Mouse (Mus musculus): ENCODE results near the gene Zfp810.

The Zfp810 gene

DNA sequence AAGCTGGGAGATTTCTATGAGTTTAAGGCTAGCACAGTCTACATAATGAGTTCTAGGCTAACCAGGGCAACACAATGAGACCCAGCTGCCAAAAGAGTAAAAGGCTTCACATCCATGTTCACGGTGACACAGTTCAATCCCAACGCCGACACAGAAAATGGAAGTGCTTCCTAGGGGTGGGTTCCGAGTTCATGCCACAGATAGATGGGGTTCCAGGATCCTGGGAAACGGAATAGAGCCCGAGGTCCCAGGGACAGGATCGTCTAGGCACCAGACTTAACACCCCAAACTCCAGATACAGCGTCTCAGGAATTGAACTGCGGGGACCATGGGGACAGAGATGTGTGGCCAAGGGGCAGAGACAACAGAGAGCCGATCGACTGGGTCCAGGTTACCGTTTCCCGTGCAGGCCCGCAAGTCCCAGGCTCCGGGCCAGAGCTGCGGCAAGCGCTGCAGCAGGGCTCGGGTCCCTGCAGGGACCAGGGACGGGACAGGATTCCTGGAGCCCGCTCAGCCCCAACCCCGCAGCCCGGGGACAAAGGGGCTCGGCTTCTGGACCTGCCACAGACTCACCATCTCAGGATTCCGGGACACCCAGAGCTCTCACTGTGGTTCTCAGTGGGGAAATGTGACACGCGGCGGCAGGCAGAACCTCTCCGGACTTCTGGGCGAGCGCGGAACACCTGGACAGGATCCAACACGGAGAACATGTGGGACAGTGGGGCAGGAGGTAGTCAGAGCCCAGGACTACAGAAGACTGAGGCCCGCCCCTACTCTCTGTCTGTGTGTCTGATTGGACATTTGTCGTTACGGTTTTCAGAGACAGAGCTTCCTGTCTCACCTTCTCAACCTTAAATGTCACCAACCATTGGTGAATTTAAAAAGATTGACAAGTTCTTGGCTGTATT, 48.0 kb downstream of the Zfp810 start, which contains the start of gene Zfp599:
TSS of gene Zfp599 (minus strand) at position 712 of the 908 bp plus-strand sequence.
- peak; percentile 77 for DNase-seq (ENCODE audit: low read depth)

DNA sequence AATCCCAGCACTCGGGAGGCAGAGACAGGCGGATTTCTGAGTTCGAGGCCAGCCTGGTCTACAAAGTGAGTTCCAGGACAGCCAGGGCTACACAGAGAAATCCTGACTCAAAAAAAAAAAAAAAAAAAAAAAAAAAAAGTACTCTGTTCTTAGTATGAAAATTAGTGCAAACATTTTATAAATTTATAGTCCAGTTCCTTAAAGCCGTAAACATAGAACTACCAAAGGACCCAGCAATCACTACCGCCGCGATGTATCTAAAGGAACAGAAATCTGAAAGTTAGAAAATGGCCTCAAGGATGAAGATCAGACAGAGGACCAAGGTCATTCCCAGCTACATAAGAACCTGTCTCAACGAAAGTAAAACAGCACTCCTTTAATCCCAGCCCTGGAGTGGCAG, 48.7 kb downstream of the Zfp810 start:
- DNase-seq (ENCODE audit: low read depth): no peak

- no peak for DNase-seq (ENCODE audit: low read depth)
Measured at GRCm38 (mm10) chr9:22256579-22256978, 50.9 kb downstream of the Zfp810 start.

DNA sequence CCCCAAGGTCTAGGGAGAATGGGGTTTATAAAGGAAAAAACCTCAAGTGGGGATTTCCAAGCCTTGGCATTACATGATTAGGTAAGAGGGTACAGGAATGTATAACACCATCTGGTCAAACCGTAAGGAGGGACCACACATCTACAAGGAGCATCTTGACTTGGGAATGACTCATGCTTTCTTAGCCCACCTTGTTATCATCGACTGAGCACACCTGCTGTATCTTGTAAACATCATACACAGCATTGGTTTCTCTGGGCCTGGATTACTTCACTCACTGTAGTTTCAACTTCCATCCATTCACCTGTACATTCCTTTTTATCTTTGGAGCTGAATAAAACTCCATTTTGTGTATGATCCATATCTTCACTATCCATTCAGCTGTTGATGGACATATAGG, 63.2 kb downstream of the Zfp810 start:
- no peak for DNase-seq (ENCODE audit: low read depth)

GRCm38 (mm10) chr9:22240001-22240400, 67.4 kb downstream of the Zfp810 start:
- no peak for DNase-seq (ENCODE audit: low read depth)

DNA sequence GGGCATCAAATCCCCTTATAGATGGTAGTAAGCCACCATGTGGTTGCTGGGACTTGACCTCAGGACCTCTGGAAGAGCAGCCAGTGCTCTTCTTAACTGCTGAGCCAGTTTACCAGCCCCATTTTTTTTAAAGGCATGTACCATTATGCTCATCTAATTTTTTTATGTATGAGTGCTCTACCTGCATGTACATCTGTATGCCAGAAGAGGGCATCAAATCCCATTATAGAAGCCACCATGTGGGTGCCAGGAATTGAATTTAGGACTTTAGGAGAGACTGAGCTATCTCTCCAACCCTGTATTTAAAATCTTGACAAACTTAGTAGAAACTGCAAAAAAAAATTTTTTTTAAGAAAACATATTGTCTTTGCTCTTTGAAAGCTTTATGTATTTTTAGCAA, 76.9 kb downstream of the Zfp810 start:
- no peak for DNase-seq (ENCODE audit: low read depth)

GRCm38 (mm10) chr9:22230061-22230460, 77.4 kb downstream of the Zfp810 start:
- DNase-seq (ENCODE audit: low read depth): no peak

DNA sequence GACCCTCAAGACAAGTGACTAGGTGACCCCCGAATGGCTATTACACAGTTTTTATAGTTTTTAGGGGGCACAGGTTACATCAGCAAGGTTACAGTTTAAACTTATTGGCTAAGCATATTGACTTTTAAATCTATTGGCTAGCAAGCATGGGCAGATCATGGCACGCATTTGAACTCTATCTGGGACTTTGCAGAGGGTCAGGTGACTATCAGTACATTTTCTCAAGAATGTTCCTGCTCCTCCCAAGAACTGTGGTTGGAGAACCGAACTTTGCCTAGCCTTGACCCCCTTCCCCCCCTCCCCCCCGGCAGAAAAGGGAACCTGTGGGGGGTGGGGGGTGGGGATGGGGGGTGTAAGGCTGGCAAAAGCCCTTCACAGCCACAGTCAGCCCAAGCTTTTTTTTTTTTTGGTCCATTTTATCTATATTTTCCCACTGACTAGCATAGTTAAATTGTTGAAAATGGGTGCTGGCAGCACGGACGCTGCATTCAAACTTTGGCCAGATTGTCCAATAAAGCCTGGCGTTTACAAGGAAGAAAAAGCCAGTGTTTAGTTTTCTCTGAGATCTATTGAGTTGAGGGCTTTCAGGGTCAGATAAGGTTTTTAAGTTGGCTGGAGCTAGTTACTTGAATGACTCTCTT, 77.9 kb downstream of the Zfp810 start:
- no peak for DNase-seq (ENCODE audit: low read depth)

GRCm38 (mm10) chr9:22226846-22227245, 80.6 kb downstream of the Zfp810 start:
- no peak for DNase-seq (ENCODE audit: low read depth)
